Mouse (Mus musculus) neural tube, embryonic 14.5 days (tissue): Measurements from ENCODE around the gene Nyap1. TPM values are rescaled to one million over a fixed set of nuclear protein-coding genes. Genes with fewer than 3 reads are reported as not detected.

Experiments
- ATAC-seq: fragments of 200-750 bp; cut with Nextera tagmentation; 2 replicates; pipeline ENCODE4 v1.8.0; 2017; ENCODE audit warnings: low read depth, mild to moderate bottlenecking, moderate TSS enrichment, moderate library complexity
- H3K27ac ChIP-seq: fragments of 300-500 bp; sonication (generic); 2 replicates; pipeline ENCODE4 v1.5.1; 2014; ENCODE audit warnings: low read depth, mild to moderate bottlenecking, control low read depth, low read length, moderate library complexity, mixed read lengths
- H3K27me3 ChIP-seq: fragments of 300-500 bp; sonication (generic); 2 replicates; pipeline ENCODE4 v1.6.1; 2014; ENCODE audit warnings: low read length; ENCODE audit not compliant: control insufficient read depth, insufficient read depth
- H3K36me3 ChIP-seq: fragments of 300-500 bp; sonication (generic); 2 replicates; pipeline ENCODE4 v1.6.1; 2014; ENCODE audit warnings: low read length, mixed read lengths; ENCODE audit not compliant: control insufficient read depth, insufficient read depth
- H3K4me1 ChIP-seq: fragments of 300-500 bp; sonication (generic); 2 replicates; pipeline ENCODE4 v1.6.1; 2014; ENCODE audit warnings: low read length; ENCODE audit not compliant: control insufficient read depth, insufficient read depth
- H3K4me2 ChIP-seq: fragments of 300-500 bp; sonication (generic); 2 replicates; pipeline ENCODE4 v1.6.1; 2014; ENCODE audit warnings: mild to moderate bottlenecking, low read depth, low read length, control low read depth
- H3K4me3 ChIP-seq: fragments of 300-500 bp; sonication (generic); 2 replicates; pipeline ENCODE4 v1.5.1; 2014; ENCODE audit warnings: low read depth, low read length, control low read depth, mixed read lengths
- H3K9ac ChIP-seq: fragments of 300-500 bp; sonication (generic); replicated peaks from 2 replicates; pipeline ENCODE4 v1.6.1; 2014; ENCODE audit warnings: low read depth, mild to moderate bottlenecking, control low read depth, low read length, mixed read lengths
- H3K9me3 ChIP-seq: fragments of 300-500 bp; sonication (generic); 2 replicates; pipeline ENCODE4 v1.6.1; 2016; ENCODE audit warnings: low read length; ENCODE audit not compliant: control insufficient read depth
- WGBS: fragments of 180-500 bp; shearing (Covaris S2); extraction: QIAGEN DNeasy Blood & Tissue Kit; methylation state at CpG from one replicate; pipeline ENCODE4 v1.1.7; 2014; 5-methylcytosine and 5-hydroxymethylcytosine counted together
- polyA plus RNA-seq: library from polyadenylated mRNA; unstranded; fragments of >200 nt; fragmentation: Nextera tagmentation; extraction: Ambion mirVana; gene quantifications from 2 replicates; pipeline ENCODE4 v1.2.1, GENCODE M21; 2014

Gene Nyap1
- 13.6 and 22.3 TPM in 2 replicates for polyA plus RNA-seq

- peak within 1 kb of the TSS; percentile 83 for H3K9ac ChIP-seq
- H3K9me3 ChIP-seq: no peaks in the 10 kb centered on the region
- H3K4me1 ChIP-seq: peaks cover 33% of the 10 kb centered on the region
- H3K4me2 ChIP-seq: peak within 1 kb of the TSS; percentile 90
- H3K27me3 ChIP-seq: no peaks in the 10 kb centered on the region
- H3K36me3 ChIP-seq: peaks cover 4% of the 10 kb centered on the region; the same call in 1 of the 2 replicates
- peak within 1 kb of the TSS; percentile 70 for H3K4me3 ChIP-seq
- peak within 1 kb of the TSS; percentile 77 for H3K27ac ChIP-seq
- peak; percentile 83 for ATAC-seq
- under 1% methylated on average over 58 of the region's 71 CpGs for WGBS
Measured at GRCm38 (mm10) chr5:137741023-137741931, at the start of gene Nyap1. Nyap1 (minus strand) TSS chr5:137741607.

GRCm38 (mm10) chr5:137788946-137789531 is 47.6 kb upstream of the Nyap1 start:
- H3K4me3 ChIP-seq: no peak overlapping the region
- WGBS: 92% methylated on average over 2 of the region's 2 CpGs
- no peak for ATAC-seq
- H3K4me2 ChIP-seq: no peak overlapping the region
- no peaks in the 10 kb centered on the region for H3K9me3 ChIP-seq
- H3K27me3 ChIP-seq: no peaks in the 10 kb centered on the region
- H3K36me3 ChIP-seq: peaks cover 7% of the 10 kb centered on the region; the same call in 1 of the 2 replicates
- no peak overlapping the region for H3K27ac ChIP-seq
- peaks cover 12% of the 10 kb centered on the region for H3K4me1 ChIP-seq
- H3K9ac ChIP-seq: no peak overlapping the region

- no peak overlapping the region for H3K27ac ChIP-seq
- H3K4me3 ChIP-seq: peak overlapping the region; percentile 82; the same call in 1 of the 2 replicates
- H3K4me1 ChIP-seq: peaks cover 21% of the 10 kb centered on the region
- H3K36me3 ChIP-seq: peaks cover 7% of the 10 kb centered on the region; the same call in 1 of the 2 replicates
- 72% methylated on average over 24 of the region's 24 CpGs for WGBS
- no peak overlapping the region for H3K9ac ChIP-seq
- no peaks in the 10 kb centered on the region for H3K27me3 ChIP-seq
- H3K4me2 ChIP-seq: peak overlapping the region; percentile 76
- H3K9me3 ChIP-seq: no peaks in the 10 kb centered on the region
- no peak for ATAC-seq
Measured at GRCm38 (mm10) chr5:137788171-137788570, 46.8 kb upstream of the Nyap1 start.

GRCm38 (mm10) chr5:137787151-137787928 is 45.9 kb upstream of the Nyap1 start, which contains the start of the genes Mepce and Zcwpw1:
Mepce (minus strand) TSS chr5:137787655.
Zcwpw1 (plus strand) TSS chr5:137787798.
- H3K4me3 ChIP-seq: peak within 1 kb of the TSS; percentile 82
- ATAC-seq: peak; percentile 71
- H3K36me3 ChIP-seq: peaks cover 13% of the 10 kb centered on the region; the same call in 1 of the 2 replicates
- peaks cover 24% of the 10 kb centered on the region for H3K4me1 ChIP-seq
- peak within 1 kb of the TSS; percentile 85 for H3K9ac ChIP-seq
- no peaks in the 10 kb centered on the region for H3K27me3 ChIP-seq
- H3K27ac ChIP-seq: peak within 1 kb of the TSS; percentile 97
- under 1% methylated on average over 48 of the region's 48 CpGs for WGBS
- H3K4me2 ChIP-seq: peak within 1 kb of the TSS; percentile 76
- no peaks in the 10 kb centered on the region for H3K9me3 ChIP-seq

- H3K36me3 ChIP-seq: peaks cover 19% of the 10 kb centered on the region; the same call in 1 of the 2 replicates
- H3K4me1 ChIP-seq: peaks cover 24% of the 10 kb centered on the region
- no peaks in the 10 kb centered on the region for H3K9me3 ChIP-seq
- WGBS: under 1% methylated on average over 78 of the region's 79 CpGs
- H3K4me2 ChIP-seq: peak overlapping the region; percentile 76
- H3K4me3 ChIP-seq: peak overlapping the region; percentile 82
- H3K27ac ChIP-seq: peak overlapping the region; percentile 97
- peak; percentile 80 for ATAC-seq
- no peaks in the 10 kb centered on the region for H3K27me3 ChIP-seq
- peak overlapping the region; percentile 85 for H3K9ac ChIP-seq
Measured at GRCm38 (mm10) chr5:137786109-137786942, 44.9 kb upstream of the Nyap1 start.

DNA sequence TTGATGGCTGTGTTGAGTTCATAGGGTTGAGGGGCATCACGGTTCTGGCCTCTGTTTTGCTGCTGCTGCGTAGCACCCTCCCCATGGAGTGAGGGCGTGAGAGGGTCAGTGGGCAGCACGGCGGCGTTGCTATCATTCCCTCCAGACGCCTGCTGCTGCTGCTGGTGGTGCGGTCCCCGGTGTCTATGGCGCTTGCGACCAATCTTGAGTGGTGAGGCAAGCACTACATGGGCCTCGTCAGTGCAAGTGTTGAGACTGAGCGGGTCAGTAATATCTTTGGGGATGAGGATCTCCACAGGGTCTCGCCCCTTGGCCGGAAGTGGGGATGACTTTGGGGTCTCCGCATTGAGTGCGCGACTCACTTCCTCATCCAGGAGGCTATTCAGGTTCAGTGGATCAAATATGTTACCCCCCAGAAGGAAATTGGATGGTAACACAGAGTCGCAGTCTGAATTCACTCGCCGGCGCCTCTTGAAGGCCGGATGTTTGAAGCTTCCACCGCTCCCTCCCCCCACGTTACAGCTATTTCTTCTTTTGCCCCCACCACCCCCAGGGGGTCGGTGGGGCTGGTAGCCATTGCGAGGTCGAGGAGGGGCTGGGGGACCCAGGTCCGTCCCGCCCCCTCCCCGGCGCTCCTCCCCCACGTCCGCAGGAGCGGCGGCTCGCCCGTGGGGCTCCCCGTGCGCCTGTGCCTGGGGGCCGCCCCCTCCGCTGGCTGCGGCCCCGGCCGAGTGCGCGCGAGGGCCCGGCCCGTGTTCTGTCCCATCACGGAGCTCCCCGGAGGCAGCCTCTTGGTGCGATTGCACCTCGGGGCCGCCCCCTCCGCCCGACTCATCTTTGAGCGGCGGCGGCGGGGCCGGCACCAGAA is 44.0 kb upstream of the Nyap1 start:
- Histone ChIP-seq H3K36me3 (peaks cover 24% of the 10 kb centered on the region; the same call in 1 of the 2 replicates), H3K27ac (peak overlapping the region; percentile 96), H3K9ac (peak overlapping the region; percentile 85), H3K9me3 (no peaks in the 10 kb centered on the region), H3K4me1 (peaks cover 27% of the 10 kb centered on the region), H3K4me2 (peak overlapping the region; percentile 76), H3K4me3 (peak overlapping the region; percentile 82), H3K27me3 (no peaks in the 10 kb centered on the region)
- ATAC-seq: peak; percentile 19
- WGBS: 1% methylated on average over 44 of the region's 62 CpGs

DNA sequence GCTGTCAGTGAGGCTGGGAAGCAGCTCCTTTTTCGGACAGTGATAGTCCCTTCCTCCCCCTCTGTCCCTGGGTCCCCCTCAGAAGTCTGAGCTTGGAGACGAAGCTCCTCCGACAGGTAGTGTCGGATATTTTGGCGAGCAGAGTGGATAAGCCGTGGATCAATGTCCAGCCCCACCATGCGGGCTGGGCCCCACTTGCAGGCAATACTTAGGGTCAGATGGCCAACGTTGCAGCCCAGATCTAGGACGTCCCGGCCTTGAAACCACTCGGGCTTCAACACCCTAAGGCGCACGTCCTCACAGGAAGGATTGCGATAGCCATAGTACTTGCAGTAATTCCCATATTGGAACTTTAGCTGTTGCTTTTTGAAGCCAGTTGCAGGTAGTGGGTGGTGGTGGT is 43.1 kb upstream of the Nyap1 start:
- Histone ChIP-seq H3K36me3 (peaks cover 26% of the 10 kb centered on the region; the same call in 1 of the 2 replicates), H3K9me3 (no peaks in the 10 kb centered on the region), H3K9ac (peak overlapping the region; percentile 85), H3K4me2 (peak overlapping the region; percentile 76), H3K27me3 (no peaks in the 10 kb centered on the region), H3K4me1 (peaks cover 36% of the 10 kb centered on the region), H3K4me3 (peak overlapping the region; percentile 82), H3K27ac (no peak overlapping the region)
- 85% methylated on average over 14 of the region's 14 CpGs for WGBS
- ATAC-seq: no peak
